Mouse (Mus musculus): ENCODE measurements around the gene Ufl1. TPM values are rescaled to one million over a fixed set of nuclear protein-coding genes. Genes with fewer than 3 reads are reported as not detected.
"Not testable (repeated sequence)": the region's sequence is repeated elsewhere in the genome, so short reads cannot be mapped to it uniquely, and the experiment has no call there.

Gene Ufl1
- 10 to 100 TPM; 25.2 to 28.7 TPM for total RNA-seq (2021)
- long read RNA-seq, experiment 1, full-length matches to known transcripts = 14 of 23 reads
- long read RNA-seq, experiment 1, partial matches to known transcripts = 0 of 23 reads
- long read RNA-seq, experiment 1, other reads (novel, unspliced or antisense) = 9 of 23 reads
- long read RNA-seq, experiment 2, full-length matches to known transcripts = 25 of 60 reads
- long read RNA-seq, experiment 2, partial matches to known transcripts = 13 of 60 reads
- long read RNA-seq, experiment 2, other reads (novel, unspliced or antisense) = 22 of 60 reads

- DNase-seq (ENCODE audit: low spot score in 2 of 2) = peak; percentile 98 to 99
Measured at GRCm38 (mm10) chr4:25281671-25282038, at the start of gene Ufl1. Gene Ufl1 (minus strand): TSS chr4:25281821.

- DNase-seq (ENCODE audit: low spot score in 2 of 2) = no peak
Measured at GRCm38 (mm10) chr4:25325684-25326220, 44.1 kb upstream of the Ufl1 start.

- no peak for DNase-seq (ENCODE audit: low spot score in 2 of 2)
Measured at GRCm38 (mm10) chr4:25322631-25323178, 41.1 kb upstream of the Ufl1 start.

GRCm38 (mm10) chr4:25313767-25314166 is 32.1 kb upstream of the Ufl1 start:
- DNase-seq (ENCODE audit: low spot score in 2 of 2) = no peak

- DNase-seq (ENCODE audit: low spot score in 2 of 2) = not testable (repeated sequence)
Measured at GRCm38 (mm10) chr4:25285002-25285401, 3.4 kb upstream of the Ufl1 start.

GRCm38 (mm10) chr4:25280938-25281670 is 517 bp downstream of the Ufl1 start:
- DNase-seq (ENCODE audit: low spot score in 2 of 2) = no peak

GRCm38 (mm10) chr4:25272861-25273627 is 8.6 kb downstream of the Ufl1 start:
- DNase-seq (ENCODE audit: low spot score in 2 of 2) = no peak

- no peak for DNase-seq (ENCODE audit: low spot score in 2 of 2)
Measured at GRCm38 (mm10) chr4:25271926-25272325, 9.7 kb downstream of the Ufl1 start.

GRCm38 (mm10) chr4:25267144-25267543 is 14.5 kb downstream of the Ufl1 start:
- no peak for DNase-seq (ENCODE audit: low spot score in 2 of 2)

- no peak for DNase-seq (ENCODE audit: low spot score in 2 of 2)
Measured at GRCm38 (mm10) chr4:25257822-25258398, 23.7 kb downstream of the Ufl1 start.

- no peak for DNase-seq (ENCODE audit: low spot score in 2 of 2)
Measured at GRCm38 (mm10) chr4:25242776-25243175, 38.8 kb downstream of the Ufl1 start, which contains the start of gene Fhl5. Gene Fhl5 (minus strand): TSS chr4:25242876.

GRCm38 (mm10) chr4:25235663-25236062 is 46.0 kb downstream of the Ufl1 start:
- DNase-seq (ENCODE audit: low spot score in 2 of 2) = not testable (repeated sequence)

GRCm38 (mm10) chr4:25233767-25234166 is 47.9 kb downstream of the Ufl1 start:
- DNase-seq (ENCODE audit: low spot score in 2 of 2) = not testable (repeated sequence)

GRCm38 (mm10) chr4:25232546-25232945 is 49.1 kb downstream of the Ufl1 start:
- DNase-seq (ENCODE audit: low spot score in 2 of 2) = no peak

- DNase-seq (ENCODE audit: low spot score in 2 of 2) = no peak
Measured at GRCm38 (mm10) chr4:25227527-25227926, 54.1 kb downstream of the Ufl1 start.

GRCm38 (mm10) chr4:25221927-25222326 is 59.7 kb downstream of the Ufl1 start:
- DNase-seq (ENCODE audit: low spot score in 2 of 2) = no peak

GRCm38 (mm10) chr4:25213451-25213850 is 68.2 kb downstream of the Ufl1 start:
- DNase-seq (ENCODE audit: low spot score in 2 of 2) = no peak

GRCm38 (mm10) chr4:25206166-25206565 is 75.5 kb downstream of the Ufl1 start:
- no peak for DNase-seq (ENCODE audit: low spot score in 2 of 2)

All from adrenal gland, adult 18-20 months (tissue).